ENCODE assay signal across 11 mouse cellular contexts in genomic region chr14:101559446-101559845, GRCm38 (mm10).
"Had no signal": no experiment of that assay in that cellular context is flagged by ENCODE, and none has a peak within 500 bp of the region (broad histone marks: within the 10 kb centered on the region; RNA-seq: fewer than 3 reads in every experiment).

No protein-coding gene starts in this region.

- H3K4me1 ChIP-seq: limb, embryonic 15.5 days had no signal

- H3K27ac ChIP-seq: kidney, postnatal 0 days; left cerebral cortex, adult 2 months; limb, embryonic 15.5 days; liver, embryonic 14.5 days; midbrain, embryonic 13.5 days had no signal

- ATAC-seq: midbrain, embryonic 13.5 days had no signal

- H3K4me3 ChIP-seq: left cerebral cortex, adult 2 months; limb, embryonic 15.5 days; midbrain, embryonic 13.5 days had no signal

- DNase-seq: kidney, adult 9 months; kidney, postnatal 36 days; lung, adult 18-20 months; right cerebral cortex, postnatal 25 days; thymus, adult 18-20 months; thymus, postnatal 25 days had no signal
